Mouse (Mus musculus) heart, postnatal 0 days (tissue): ENCODE results near the gene Pithd1.

Experiments used
- CTCF ChIP-seq: IDR thresholded peaks from 2 replicates; pipeline ENCODE4 v1.5.1; 2016; ENCODE audit warnings: antibody characterized with exemption, control low read depth, low read depth
- EP300 ChIP-seq: IDR thresholded peaks from 2 replicates; pipeline ENCODE4 v1.6.1; 2016; ENCODE audit warnings: antibody characterized with exemption, low read depth

DNA sequence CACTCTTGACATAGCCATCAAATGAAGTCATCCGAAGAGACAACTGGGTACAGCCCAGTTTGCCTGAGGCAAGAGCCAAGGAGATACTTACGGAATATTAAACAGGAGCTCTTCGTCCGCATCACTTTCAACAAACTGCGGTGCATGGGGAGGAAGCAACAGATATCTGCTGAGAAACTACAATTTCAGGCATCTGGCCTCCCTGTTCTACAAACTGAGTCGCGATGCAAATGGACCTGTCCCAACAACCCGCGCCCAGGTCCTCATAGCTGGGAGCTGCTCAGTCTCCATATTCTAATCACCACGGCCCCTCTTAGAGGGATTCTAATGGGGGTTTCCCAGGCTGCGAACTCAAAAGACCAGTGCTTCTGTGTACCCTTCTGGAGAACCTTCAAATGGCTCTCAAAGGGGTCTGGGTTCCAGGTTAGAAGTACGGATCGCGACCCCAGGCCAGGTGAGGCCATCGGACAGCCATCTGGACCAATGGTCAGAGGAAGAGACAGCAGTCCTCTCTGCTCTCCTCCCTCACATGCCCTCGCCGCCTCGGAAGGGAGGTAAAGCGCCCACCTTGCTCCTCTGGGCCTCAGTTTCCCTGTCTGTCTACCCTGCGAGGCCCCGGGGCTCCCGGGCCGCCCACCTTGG, 642 bp downstream of the Pithd1 start:
- TF ChIP-seq CTCF: no peak
- no peak for TF ChIP-seq EP300
